Mouse (Mus musculus): ENCODE results near the gene Gstp1.

GRCm38 (mm10) chr19:4081394-4081793 lies 43.6 kb upstream of the Gstp1 start, which contains the start of gene Cabp2:
- TF ChIP-seq CTCF (IDR thresholded peaks at IDR 0.05; ENCODE audit: control insufficient read depth, insufficient read depth, low read length) (no peak), POLR2A (IDR thresholded peaks at IDR 0.05; ENCODE audit: borderline replicate concordance, control insufficient read depth, low read depth, low read length) (no peak)

Data from bone marrow, adult 2 months (tissue).